Mouse (Mus musculus) heart, embryonic 16.5 days (tissue): ENCODE data around the gene Stxbp6. TPM values are rescaled to one million over a fixed set of nuclear protein-coding genes. Genes with fewer than 3 reads are reported as not detected.

Experiments
- ATAC-seq: fragments of 200-750 bp; cut with Nextera tagmentation; replicated peaks from 2 replicates; pipeline ENCODE4 v1.8.0; 2017; ENCODE audit warnings: moderate number of reproducible peaks; ENCODE audit not compliant: insufficient read depth, low FRiP score; ENCODE audit errors: extremely low read depth
- H3K27ac ChIP-seq: fragments of 300-500 bp; sonication (generic); 2 replicates; pipeline ENCODE4 v1.5.1; 2014; ENCODE audit warnings: mild to moderate bottlenecking, low read length, control low read depth, moderate library complexity
- H3K27me3 ChIP-seq: fragments of 300-500 bp; sonication (generic); 2 replicates; pipeline ENCODE4 v1.6.1; 2014; ENCODE audit warnings: low read length, mixed read lengths; ENCODE audit not compliant: control insufficient read depth, insufficient read depth
- H3K36me3 ChIP-seq: fragments of 300-500 bp; sonication (generic); 2 replicates; pipeline ENCODE4 v1.6.1; 2014; ENCODE audit not compliant: control insufficient read depth, insufficient read depth
- H3K4me1 ChIP-seq: fragments of 300-500 bp; sonication (generic); 2 replicates; pipeline ENCODE4 v1.6.1; 2014; ENCODE audit warnings: low read length, mixed read lengths; ENCODE audit not compliant: control insufficient read depth, insufficient read depth
- H3K4me2 ChIP-seq: fragments of 300-500 bp; sonication (generic); 2 replicates; pipeline ENCODE4 v1.6.1; 2014; ENCODE audit warnings: low read depth, mild to moderate bottlenecking, control low read depth, low read length
- H3K4me3 ChIP-seq: fragments of 300-500 bp; sonication (generic); 2 replicates; pipeline ENCODE4 v1.5.1; 2014; ENCODE audit warnings: mild to moderate bottlenecking, control low read depth, low read length
- H3K9ac ChIP-seq: fragments of 300-500 bp; sonication (generic); 2 replicates; pipeline ENCODE4 v1.6.1; 2014; ENCODE audit warnings: low read length, control low read depth
- H3K9me3 ChIP-seq: fragments of 300-500 bp; sonication (generic); replicated peaks from 2 replicates; pipeline ENCODE4 v1.6.1; 2016; ENCODE audit warnings: low read length; ENCODE audit not compliant: control insufficient read depth
- WGBS: fragments of 180-500 bp; shearing (Covaris S2); extraction: QIAGEN DNeasy Blood & Tissue Kit; methylation state at CpG from one replicate; pipeline ENCODE4 v1.1.7; 2014; 5-methylcytosine and 5-hydroxymethylcytosine counted together
- polyA plus RNA-seq: library from polyadenylated mRNA; unstranded; fragments of >200 nt; fragmentation: Nextera tagmentation; extraction: Ambion mirVana; gene quantifications from 2 replicates; pipeline ENCODE4 v1.2.1, GENCODE M21; 2015

The Stxbp6 gene
- polyA plus RNA-seq, 1 experiment from 2014 or later = 14.3 TPM

DNA sequence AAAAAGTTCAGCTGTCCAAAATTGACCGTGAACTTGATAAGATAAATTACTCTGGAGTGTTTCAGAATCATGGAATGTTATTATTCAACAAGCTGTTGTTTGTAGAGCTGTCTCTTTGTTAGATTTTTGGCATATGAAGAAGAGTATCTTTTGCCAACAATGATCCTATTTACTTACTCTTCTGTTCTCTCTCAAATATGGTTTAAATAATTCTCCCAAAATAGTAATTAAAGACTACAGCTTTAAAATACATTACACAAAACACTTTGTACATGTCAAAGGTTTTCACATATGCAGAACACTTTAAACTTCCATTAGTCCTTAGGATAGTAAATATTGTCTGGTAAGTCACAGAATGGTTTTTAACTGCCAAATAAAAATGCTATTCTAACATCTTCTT lies 29.9 kb downstream of the Stxbp6 start:
- Histone ChIP-seq H3K4me1 (peaks cover 20% of the 10 kb centered on the region), H3K9ac (no peak overlapping the region), H3K27me3 (no peaks in the 10 kb centered on the region), H3K9me3 (no peaks in the 10 kb centered on the region), H3K4me2 (no peak overlapping the region), H3K4me3 (no peak overlapping the region), H3K36me3 (no peaks in the 10 kb centered on the region), H3K27ac (no peak overlapping the region)
- no peak for ATAC-seq
- WGBS = 34% methylated on average over 1 of the region's 1 CpGs

DNA sequence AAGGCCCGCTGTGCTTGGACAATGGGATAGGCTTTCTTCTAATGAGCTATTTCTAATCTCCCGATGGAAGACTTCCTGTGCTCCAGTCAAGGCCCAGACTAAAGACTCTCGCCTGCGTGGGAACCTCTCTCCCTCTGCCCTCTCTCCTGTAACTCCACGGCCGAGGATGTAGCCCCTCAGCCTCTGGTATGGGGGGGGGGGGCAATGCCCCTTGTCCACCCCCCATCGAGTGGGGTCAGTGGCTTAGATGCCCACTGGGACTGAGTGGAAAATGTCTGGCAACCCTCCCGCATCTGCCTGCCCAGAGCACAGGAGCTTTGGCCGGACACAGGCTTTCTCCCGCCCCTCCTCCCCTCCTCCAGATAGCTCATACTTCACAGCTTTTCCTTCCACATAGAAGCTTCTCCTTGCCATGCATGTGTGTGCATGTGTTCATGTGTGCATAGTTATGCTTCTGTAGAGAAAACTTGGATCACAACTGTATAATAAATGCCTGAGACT lies 31.9 kb downstream of the Stxbp6 start:
- 0 out of 2 replicates have a peak, but pooled peaks have one; percentile 34 for ATAC-seq

DNA sequence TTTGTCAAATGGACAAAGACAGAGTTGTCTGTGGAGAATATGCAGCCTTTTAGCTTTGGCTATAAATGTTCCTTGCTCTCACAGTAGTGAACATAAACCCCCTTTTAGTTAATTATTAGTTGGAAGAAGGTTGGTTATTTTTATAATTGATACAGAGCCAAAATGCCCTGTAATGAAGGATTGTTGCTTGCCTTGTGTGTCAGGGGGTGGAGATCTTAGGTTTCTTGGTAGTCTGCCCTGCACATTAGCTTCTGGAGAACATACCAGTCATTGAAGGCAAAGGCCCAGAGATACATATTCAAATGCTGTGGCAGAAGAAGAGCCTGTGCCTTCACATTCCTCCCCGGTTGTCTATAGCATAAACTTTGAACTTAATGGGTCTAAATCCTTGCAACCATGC lies 37.0 kb downstream of the Stxbp6 start:
- H3K27me3 ChIP-seq = no peaks in the 10 kb centered on the region
- no peak overlapping the region for H3K9ac ChIP-seq
- no peak overlapping the region for H3K4me3 ChIP-seq
- no peak overlapping the region for H3K27ac ChIP-seq
- H3K4me2 ChIP-seq = no peak overlapping the region
- peaks cover 10% of the 10 kb centered on the region for H3K4me1 ChIP-seq
- 77% methylated on average over 1 of the region's 1 CpGs for WGBS
- no peaks in the 10 kb centered on the region for H3K9me3 ChIP-seq
- no peaks in the 10 kb centered on the region for H3K36me3 ChIP-seq
- no peak for ATAC-seq

More for the DNA sequence above, 31.9 kb downstream of the Stxbp6 start:
- Histone ChIP-seq H3K4me1 (peaks cover 23% of the 10 kb centered on the region), H3K4me2 (peak overlapping the region; percentile 16; the same call in 1 of the 2 replicates), H3K4me3 (no peak overlapping the region), H3K27ac (peak overlapping the region; percentile 50; the same call in 1 of the 2 replicates), H3K27me3 (no peaks in the 10 kb centered on the region), H3K36me3 (no peaks in the 10 kb centered on the region), H3K9me3 (no peaks in the 10 kb centered on the region), H3K9ac (no peak overlapping the region)
- 52% methylated on average over 10 of the region's 10 CpGs for WGBS

DNA sequence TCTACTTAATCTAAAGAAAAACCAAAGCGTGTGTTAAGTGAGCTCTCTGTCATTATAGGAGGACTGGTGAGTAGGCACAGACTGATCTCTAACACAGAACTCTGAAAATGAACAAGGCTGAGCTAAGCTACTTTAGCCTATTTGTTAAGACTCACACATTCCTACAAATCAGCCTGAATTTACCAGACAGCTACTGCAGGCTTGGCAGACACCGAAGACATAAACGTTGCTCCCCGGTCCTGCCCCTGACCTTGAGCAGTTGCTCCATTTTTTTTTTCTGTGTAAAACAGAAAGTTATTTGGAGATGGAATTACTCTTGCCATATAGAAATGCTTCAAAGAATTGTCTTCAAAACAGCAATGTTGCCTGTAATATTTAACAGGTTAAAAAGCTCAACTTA lies 37.4 kb downstream of the Stxbp6 start:
- 71% methylated on average over 4 of the region's 4 CpGs for WGBS
- H3K4me3 ChIP-seq = no peak overlapping the region
- ATAC-seq = no peak

DNA sequence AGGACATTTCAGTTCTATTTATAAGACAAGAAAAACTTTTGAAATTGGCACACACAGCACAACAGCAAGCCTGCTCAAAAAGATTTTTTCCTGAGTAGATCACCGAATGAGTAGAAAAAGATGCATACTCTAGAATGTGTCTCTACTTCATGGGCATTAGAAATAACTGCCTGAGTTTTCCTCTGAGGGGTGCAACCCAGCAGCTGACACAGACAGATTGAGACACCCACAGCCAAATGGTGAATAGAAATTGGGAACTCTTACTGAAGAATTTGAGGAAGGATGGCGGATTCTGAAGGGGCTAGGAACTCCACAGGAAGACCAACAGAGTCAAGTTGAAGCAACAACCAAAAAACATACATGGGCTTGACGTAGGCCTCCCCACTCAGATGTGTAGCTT lies 43.8 kb downstream of the Stxbp6 start:
- Histone ChIP-seq H3K4me3 (no peak overlapping the region), H3K9me3 (no peaks in the 10 kb centered on the region), H3K36me3 (no peaks in the 10 kb centered on the region), H3K4me1 (peaks cover 8% of the 10 kb centered on the region), H3K27ac (no peak overlapping the region), H3K4me2 (no peak overlapping the region), H3K9ac (no peak overlapping the region), H3K27me3 (no peaks in the 10 kb centered on the region)
- 84% methylated on average over 3 of the region's 3 CpGs for WGBS
- no peak for ATAC-seq

More for the DNA sequence above, 37.4 kb downstream of the Stxbp6 start:
- Histone ChIP-seq H3K36me3 (no peaks in the 10 kb centered on the region), H3K27ac (no peak overlapping the region), H3K9me3 (no peaks in the 10 kb centered on the region), H3K9ac (no peak overlapping the region), H3K27me3 (no peaks in the 10 kb centered on the region), H3K4me1 (peaks cover 6% of the 10 kb centered on the region), H3K4me2 (no peak overlapping the region)

DNA sequence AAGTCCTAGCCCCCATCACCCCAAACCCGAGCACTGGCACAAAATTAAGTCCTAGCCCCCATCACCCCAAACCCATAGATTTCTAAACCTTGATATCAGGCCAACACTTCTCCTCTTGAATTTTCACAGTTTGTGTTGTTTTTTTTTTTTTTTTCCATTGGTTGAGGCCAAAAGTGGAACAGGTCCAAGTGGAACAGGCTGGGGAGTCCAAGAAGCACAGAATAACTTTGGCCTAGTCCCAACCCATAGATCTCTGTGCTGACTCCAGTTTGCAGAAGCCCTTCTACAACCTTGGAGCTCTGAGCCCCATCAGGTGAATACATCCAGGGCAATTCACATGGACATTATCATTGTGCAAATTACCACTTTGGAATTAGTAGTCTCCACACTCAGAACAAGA lies 48.2 kb downstream of the Stxbp6 start:
- Histone ChIP-seq H3K36me3 (no peaks in the 10 kb centered on the region), H3K9me3 (no peaks in the 10 kb centered on the region), H3K9ac (no peak overlapping the region), H3K27ac (no peak overlapping the region), H3K27me3 (no peaks in the 10 kb centered on the region), H3K4me2 (no peak overlapping the region), H3K4me3 (no peak overlapping the region), H3K4me1 (peaks cover 4% of the 10 kb centered on the region)
- no peak for ATAC-seq
- WGBS = 74% methylated on average over 1 of the region's 1 CpGs

DNA sequence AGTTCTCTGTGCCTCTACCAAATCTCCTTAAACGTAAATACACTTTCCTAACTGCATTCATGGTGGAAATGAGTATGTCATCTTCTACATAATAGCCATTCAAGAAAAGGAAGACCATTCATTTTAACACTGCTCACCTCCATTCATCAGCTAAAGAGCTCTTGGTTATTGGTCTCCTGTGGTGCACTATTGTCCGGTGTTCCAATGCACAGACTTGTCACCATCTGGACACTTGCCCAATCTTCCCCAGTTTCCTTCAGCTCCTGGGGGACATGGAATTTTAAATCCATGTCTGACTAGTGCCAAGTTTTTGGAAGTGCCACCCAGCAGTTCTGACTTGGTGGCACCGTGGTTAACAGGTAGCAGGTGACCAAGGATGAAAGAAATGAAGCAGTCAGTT lies 54.5 kb downstream of the Stxbp6 start:
- H3K4me1 ChIP-seq = peaks cover 6% of the 10 kb centered on the region
- H3K9me3 ChIP-seq = no peaks in the 10 kb centered on the region
- no peaks in the 10 kb centered on the region for H3K27me3 ChIP-seq
- no peak overlapping the region for H3K4me2 ChIP-seq
- H3K9ac ChIP-seq = no peak overlapping the region
- no peak overlapping the region for H3K27ac ChIP-seq
- ATAC-seq = no peak
- H3K4me3 ChIP-seq = no peak overlapping the region
- 80% methylated on average over 3 of the region's 3 CpGs for WGBS
- no peaks in the 10 kb centered on the region for H3K36me3 ChIP-seq

DNA sequence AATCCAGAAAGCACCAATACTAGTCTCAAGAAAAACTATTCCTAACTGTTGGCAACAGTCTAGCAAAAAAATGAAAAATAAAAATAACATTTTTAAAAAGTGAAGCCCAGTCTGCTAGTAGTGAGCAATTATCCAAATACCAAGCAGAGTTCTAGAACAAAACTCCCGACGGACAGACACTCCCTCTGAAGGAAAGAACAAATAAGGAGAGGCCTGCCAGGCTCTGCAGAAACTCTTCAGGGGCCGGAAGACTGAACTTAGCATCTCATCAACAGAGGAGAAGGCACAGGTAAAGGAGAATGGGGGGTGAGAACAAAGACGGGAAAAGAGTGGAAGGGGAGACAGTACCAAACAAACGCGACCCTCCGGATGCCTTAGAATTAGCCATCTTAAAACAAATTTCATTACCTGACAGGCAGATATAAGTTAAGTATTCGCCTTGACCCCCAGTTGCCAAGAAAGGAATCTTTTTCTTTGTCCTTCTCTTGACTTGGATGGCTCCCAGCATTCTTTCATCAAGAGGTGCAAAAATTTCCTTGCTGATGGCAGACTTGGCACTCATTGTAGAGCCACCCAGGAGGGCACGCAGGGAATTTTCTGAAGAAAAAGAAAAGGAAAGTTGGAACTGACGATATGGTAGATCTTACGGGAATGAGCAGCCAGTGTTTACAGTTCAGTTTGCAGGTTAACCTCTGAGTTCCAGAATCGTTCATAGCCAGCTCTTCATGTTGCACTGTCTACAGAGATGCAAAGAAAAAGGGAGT lies 55.3 kb downstream of the Stxbp6 start:
- H3K4me2 ChIP-seq = peak overlapping the region; percentile 4; the same call in 1 of the 2 replicates
- H3K36me3 ChIP-seq = no peaks in the 10 kb centered on the region
- ATAC-seq = no peak
- no peak overlapping the region for H3K27ac ChIP-seq
- no peaks in the 10 kb centered on the region for H3K27me3 ChIP-seq
- H3K9me3 ChIP-seq = no peaks in the 10 kb centered on the region
- H3K4me3 ChIP-seq = no peak overlapping the region
- 63% methylated on average over 12 of the region's 12 CpGs for WGBS
- H3K4me1 ChIP-seq = peaks cover 6% of the 10 kb centered on the region
- H3K9ac ChIP-seq = no peak overlapping the region

DNA sequence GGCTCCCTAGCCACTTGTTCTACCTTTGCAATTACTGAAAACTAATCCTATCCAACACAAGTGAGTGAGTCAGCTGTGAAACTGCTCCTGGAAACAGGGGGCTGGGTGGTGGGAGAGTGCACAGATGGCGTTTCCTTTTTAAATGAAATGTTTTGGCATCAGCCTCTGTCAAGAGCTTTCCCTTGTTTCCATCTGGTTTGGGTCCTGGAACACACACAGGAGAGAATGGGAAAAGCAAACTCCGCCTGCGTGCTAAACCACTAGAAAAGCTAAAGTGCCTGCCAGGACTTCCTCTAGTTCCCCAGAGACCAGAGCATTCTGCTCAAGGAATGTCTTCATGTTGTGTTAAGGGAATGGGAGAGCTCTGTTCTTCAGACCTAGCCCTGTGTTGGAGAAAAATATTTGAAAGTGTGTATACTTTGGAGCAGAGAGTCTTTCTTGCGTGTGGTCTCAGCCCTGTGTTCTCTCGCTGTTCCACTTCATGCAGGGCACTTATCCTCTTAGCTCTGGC lies 61.2 kb downstream of the Stxbp6 start:
- Histone ChIP-seq H3K4me2 (no peak overlapping the region), H3K9me3 (no peaks in the 10 kb centered on the region), H3K36me3 (no peaks in the 10 kb centered on the region), H3K27me3 (no peaks in the 10 kb centered on the region), H3K9ac (no peak overlapping the region), H3K27ac (peak overlapping the region; percentile 68), H3K4me3 (no peak overlapping the region), H3K4me1 (peaks cover 10% of the 10 kb centered on the region)
- ATAC-seq = peak; percentile 85
- 37% methylated on average over 5 of the region's 5 CpGs for WGBS
